Mouse (Mus musculus): Measurements from ENCODE around the gene 0610030E20Rik.

The 0610030E20Rik gene

GRCm38 (mm10) chr6:72371147-72371546 is 24.0 kb downstream of the 0610030E20Rik start:
- DNase-seq, result peak in 1 of 2 experiments; percentile 51

GRCm38 (mm10) chr6:72371571-72371970 is 24.5 kb downstream of the 0610030E20Rik start:
- DNase-seq, result peak in 1 of 2 experiments; percentile 53

- peak; percentile 62 to 74 for DNase-seq
These were observed 26.1 kb downstream of the 0610030E20Rik start for GRCm38 (mm10) chr6:72373184-72373583.

GRCm38 (mm10) chr6:72374206-72374605 is 27.1 kb downstream of the 0610030E20Rik start:
- no peak for DNase-seq

GRCm38 (mm10) chr6:72374820-72375563 is 27.9 kb downstream of the 0610030E20Rik start:
- no peak for DNase-seq

- DNase-seq, result no peak
These were observed 31.6 kb downstream of the 0610030E20Rik start for GRCm38 (mm10) chr6:72378510-72379234.

GRCm38 (mm10) chr6:72379377-72380130 is 32.4 kb downstream of the 0610030E20Rik start:
- DNase-seq, result no peak

GRCm38 (mm10) chr6:72380131-72380770 is 33.1 kb downstream of the 0610030E20Rik start, which contains the start of gene Vamp5:
Vamp5 (minus strand) TSS chr6:72380468.
- DNase-seq, result peak; percentile 91 to 94

- DNase-seq, result no peak
These were observed 35.4 kb downstream of the 0610030E20Rik start for GRCm38 (mm10) chr6:72382494-72382893.

GRCm38 (mm10) chr6:72383142-72383820 is 36.2 kb downstream of the 0610030E20Rik start:
- DNase-seq, result no peak

- no peak for DNase-seq
These were observed 36.8 kb downstream of the 0610030E20Rik start for GRCm38 (mm10) chr6:72383952-72384351.

GRCm38 (mm10) chr6:72385258-72385657 is 38.1 kb downstream of the 0610030E20Rik start:
- DNase-seq, result no peak

- DNase-seq, result no peak
These were observed 39.4 kb downstream of the 0610030E20Rik start for GRCm38 (mm10) chr6:72386561-72386960.

- DNase-seq, result no peak
These were observed 40.7 kb downstream of the 0610030E20Rik start for GRCm38 (mm10) chr6:72387816-72388215.

GRCm38 (mm10) chr6:72388266-72388665 is 41.1 kb downstream of the 0610030E20Rik start:
- no peak for DNase-seq

GRCm38 (mm10) chr6:72388791-72389329 is 41.7 kb downstream of the 0610030E20Rik start:
- no peak for DNase-seq

GRCm38 (mm10) chr6:72389471-72389940 is 42.4 kb downstream of the 0610030E20Rik start:
- no peak for DNase-seq

- DNase-seq, result peak; percentile 92 to 95
These were observed 43.0 kb downstream of the 0610030E20Rik start, which contains the start of gene Vamp8 for GRCm38 (mm10) chr6:72389941-72390771. Vamp8 (minus strand) TSS chr6:72390703.

- peak; percentile 79 to 86 for DNase-seq
These were observed 43.8 kb downstream of the 0610030E20Rik start for GRCm38 (mm10) chr6:72390795-72391521.

- no peak for DNase-seq
These were observed 45.2 kb downstream of the 0610030E20Rik start for GRCm38 (mm10) chr6:72392341-72392740.

All from lung, adult 18-20 months (tissue).